Mouse (Mus musculus): ENCODE data around the gene Lgals2. TPM values are rescaled to one million over a fixed set of nuclear protein-coding genes. Genes with fewer than 3 reads are reported as not detected.
"Not testable (repeated sequence)": the region's sequence is repeated elsewhere in the genome, so short reads cannot be mapped to it uniquely, and the experiment has no call there.

Gene Lgals2
- polyA plus RNA-seq, 1 experiment from 2014 or later, result 0.53 TPM

GRCm38 (mm10) chr15:78850059-78850824 lies 5.1 kb downstream of the Lgals2 start:
- Histone ChIP-seq H3K4me2 (replicated peaks; ENCODE audit: low read depth, low read length) (no peak overlapping the region), H3K27ac (ENCODE audit: low read depth, low read length) (peak overlapping the region; percentile 52; the same call in 1 of the 2 replicates), H3K27me3 (ENCODE audit: control insufficient read depth, insufficient read depth, low read length) (no peaks in the 10 kb centered on the region), H3K4me1 (ENCODE audit: control insufficient read depth, insufficient read depth, low read length) (peaks cover 22% of the 10 kb centered on the region), H3K4me3 (ENCODE audit: low read length) (no peak overlapping the region), H3K36me3 (ENCODE audit: control insufficient read depth, insufficient read depth, low read length) (peaks cover 18% of the 10 kb centered on the region; the same call in 1 of the 2 replicates), H3K9me3 (ENCODE audit: control insufficient read depth, low read length) (no peaks in the 10 kb centered on the region), H3K9ac (ENCODE audit: low read depth, low read length) (no peak overlapping the region)
- 68% methylated on average over 15 of the region's 15 CpGs for WGBS
- ATAC-seq (ENCODE audit: low FRiP score, low TSS enrichment), result no peak; the same call in 1 of the 2 replicates

GRCm38 (mm10) chr15:78849485-78849884 lies 5.8 kb downstream of the Lgals2 start:
- Histone ChIP-seq H3K9me3 (ENCODE audit: control insufficient read depth, low read length) (no peaks in the 10 kb centered on the region), H3K4me3 (ENCODE audit: low read length) (no peak overlapping the region), H3K27me3 (ENCODE audit: control insufficient read depth, insufficient read depth, low read length) (no peaks in the 10 kb centered on the region), H3K4me2 (replicated peaks; ENCODE audit: low read depth, low read length) (no peak overlapping the region), H3K4me1 (ENCODE audit: control insufficient read depth, insufficient read depth, low read length) (peaks cover 29% of the 10 kb centered on the region), H3K27ac (ENCODE audit: low read depth, low read length) (peak overlapping the region; percentile 38; the same call in 1 of the 2 replicates), H3K9ac (ENCODE audit: low read depth, low read length) (no peak overlapping the region), H3K36me3 (ENCODE audit: control insufficient read depth, insufficient read depth, low read length) (peaks cover 18% of the 10 kb centered on the region; the same call in 1 of the 2 replicates)
- 89% methylated on average over 12 of the region's 12 CpGs for WGBS
- no peak for ATAC-seq (ENCODE audit: low FRiP score, low TSS enrichment)

DNA sequence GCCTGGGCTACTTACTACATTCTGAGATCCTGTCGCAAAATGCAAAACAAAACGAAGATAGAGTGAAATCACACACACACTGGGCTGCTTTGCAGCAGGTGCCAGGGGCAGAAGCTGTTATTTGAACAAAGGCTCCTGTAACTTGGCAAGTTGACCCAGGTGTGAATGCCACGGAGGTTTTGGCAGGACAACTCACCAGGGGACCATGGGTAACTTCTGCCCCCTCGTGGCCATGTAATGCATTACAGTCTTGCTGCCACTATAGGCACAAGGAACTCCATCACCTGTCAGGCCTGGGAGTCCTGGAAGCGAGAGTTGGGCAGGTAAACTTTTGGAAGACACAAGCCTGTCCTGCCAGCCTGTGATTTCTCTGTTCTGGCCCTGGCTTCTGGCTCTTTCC lies 6.9 kb downstream of the Lgals2 start:
- 26% methylated on average over 5 of the region's 5 CpGs for WGBS
- H3K4me1 ChIP-seq (ENCODE audit: control insufficient read depth, insufficient read depth, low read length), result peaks cover 38% of the 10 kb centered on the region
- no peaks in the 10 kb centered on the region for H3K9me3 ChIP-seq (ENCODE audit: control insufficient read depth, low read length)
- H3K27ac ChIP-seq (ENCODE audit: low read depth, low read length), result no peak overlapping the region
- no peak overlapping the region for H3K4me3 ChIP-seq (ENCODE audit: low read length)
- H3K4me2 ChIP-seq (replicated peaks; ENCODE audit: low read depth, low read length), result no peak overlapping the region
- H3K36me3 ChIP-seq (ENCODE audit: control insufficient read depth, insufficient read depth, low read length), result peaks cover 18% of the 10 kb centered on the region; the same call in 1 of the 2 replicates
- no peak overlapping the region for H3K9ac ChIP-seq (ENCODE audit: low read depth, low read length)
- peaks cover 6% of the 10 kb centered on the region; the same call in 1 of the 2 replicates for H3K27me3 ChIP-seq (ENCODE audit: control insufficient read depth, insufficient read depth, low read length)
- no peak for ATAC-seq (ENCODE audit: low FRiP score, low TSS enrichment)

GRCm38 (mm10) chr15:78846805-78847204 lies 8.5 kb downstream of the Lgals2 start:
- not testable (repeated sequence) for H3K9me3 ChIP-seq (ENCODE audit: control insufficient read depth, low read length); H3K27me3 ChIP-seq (ENCODE audit: control insufficient read depth, insufficient read depth, low read length); H3K9ac ChIP-seq (ENCODE audit: low read depth, low read length); H3K27ac ChIP-seq (ENCODE audit: low read depth, low read length); H3K4me3 ChIP-seq (ENCODE audit: low read length); ATAC-seq (ENCODE audit: low FRiP score, low TSS enrichment); H3K4me2 ChIP-seq (replicated peaks; ENCODE audit: low read depth, low read length)
- Histone ChIP-seq H3K4me1 (ENCODE audit: control insufficient read depth, insufficient read depth, low read length) (peaks cover 41% of the 10 kb centered on the region), H3K36me3 (ENCODE audit: control insufficient read depth, insufficient read depth, low read length) (peaks cover 18% of the 10 kb centered on the region; the same call in 1 of the 2 replicates)
- 92% methylated on average over 7 of the region's 7 CpGs for WGBS

DNA sequence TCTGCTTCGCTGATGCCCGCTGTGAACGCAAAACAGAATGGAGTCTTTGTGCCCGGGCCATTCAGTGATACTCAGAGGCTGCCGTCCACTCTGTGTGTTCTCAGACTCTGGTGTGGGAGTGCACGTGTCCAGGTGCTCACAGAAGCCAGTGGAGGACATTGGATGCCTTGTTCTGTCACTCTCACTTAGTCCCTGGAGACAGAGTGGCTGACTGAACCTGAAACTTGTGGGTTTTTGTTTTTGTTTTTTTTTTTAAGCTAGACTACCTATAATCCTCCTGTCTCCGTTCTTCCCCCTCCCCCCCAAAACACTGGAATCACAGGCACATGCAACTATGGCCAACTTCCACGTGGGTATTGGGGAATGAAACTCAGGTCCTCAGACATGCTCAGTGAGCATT lies 9.0 kb downstream of the Lgals2 start:
- Histone ChIP-seq H3K4me2 (replicated peaks; ENCODE audit: low read depth, low read length) (no peak overlapping the region), H3K27me3 (ENCODE audit: control insufficient read depth, insufficient read depth, low read length) (peaks cover 8% of the 10 kb centered on the region; the same call in 1 of the 2 replicates), H3K36me3 (ENCODE audit: control insufficient read depth, insufficient read depth, low read length) (peaks cover 18% of the 10 kb centered on the region; the same call in 1 of the 2 replicates), H3K9me3 (ENCODE audit: control insufficient read depth, low read length) (no peaks in the 10 kb centered on the region), H3K4me3 (ENCODE audit: low read length) (no peak overlapping the region), H3K27ac (ENCODE audit: low read depth, low read length) (no peak overlapping the region), H3K4me1 (ENCODE audit: control insufficient read depth, insufficient read depth, low read length) (peaks cover 42% of the 10 kb centered on the region), H3K9ac (ENCODE audit: low read depth, low read length) (no peak overlapping the region)
- no peak for ATAC-seq (ENCODE audit: low FRiP score, low TSS enrichment)
- 65% methylated on average over 8 of the region's 8 CpGs for WGBS

- WGBS, result 73% methylated on average over 8 of the region's 8 CpGs
- H3K4me2 ChIP-seq (replicated peaks; ENCODE audit: low read depth, low read length), result peak overlapping the region; percentile 83; the same call in 1 of the 2 replicates
- no peak for ATAC-seq (ENCODE audit: low FRiP score, low TSS enrichment)
- H3K9ac ChIP-seq (ENCODE audit: low read depth, low read length), result no peak overlapping the region
- H3K4me3 ChIP-seq (ENCODE audit: low read length), result no peak overlapping the region
- H3K36me3 ChIP-seq (ENCODE audit: control insufficient read depth, insufficient read depth, low read length), result peaks cover 18% of the 10 kb centered on the region; the same call in 1 of the 2 replicates
- H3K4me1 ChIP-seq (ENCODE audit: control insufficient read depth, insufficient read depth, low read length), result peaks cover 40% of the 10 kb centered on the region
- H3K9me3 ChIP-seq (ENCODE audit: control insufficient read depth, low read length), result no peaks in the 10 kb centered on the region
- H3K27ac ChIP-seq (ENCODE audit: low read depth, low read length), result peak overlapping the region; percentile 65; the same call in 1 of the 2 replicates
- H3K27me3 ChIP-seq (ENCODE audit: control insufficient read depth, insufficient read depth, low read length), result peaks cover 8% of the 10 kb centered on the region; the same call in 1 of the 2 replicates
Measured at GRCm38 (mm10) chr15:78845867-78846266, 9.5 kb downstream of the Lgals2 start.

DNA sequence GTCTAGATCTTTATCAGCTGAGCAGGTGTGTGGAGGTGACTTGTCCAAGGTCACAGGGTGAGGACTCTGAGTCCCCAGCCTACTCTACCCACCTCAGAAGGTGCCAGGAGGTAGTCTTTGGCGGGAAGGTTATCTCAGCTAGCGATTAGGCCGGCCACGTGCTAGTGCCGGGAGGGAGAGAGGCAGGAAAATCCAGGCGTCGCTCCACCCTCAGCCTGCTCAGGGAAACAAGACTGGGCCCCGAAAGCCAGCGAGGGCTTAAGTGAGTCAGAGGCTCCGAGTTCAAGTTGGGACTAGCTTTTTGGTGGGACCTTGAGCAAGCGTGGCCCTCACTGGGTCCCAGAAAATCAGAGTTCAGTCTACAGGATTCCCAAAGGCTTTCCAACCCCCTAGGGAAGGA lies 10.0 kb downstream of the Lgals2 start:
- Histone ChIP-seq H3K36me3 (ENCODE audit: control insufficient read depth, insufficient read depth, low read length) (peaks cover 18% of the 10 kb centered on the region; the same call in 1 of the 2 replicates), H3K9ac (ENCODE audit: low read depth, low read length) (peak overlapping the region; percentile 38), H3K27me3 (ENCODE audit: control insufficient read depth, insufficient read depth, low read length) (peaks cover 8% of the 10 kb centered on the region; the same call in 1 of the 2 replicates), H3K4me1 (ENCODE audit: control insufficient read depth, insufficient read depth, low read length) (peaks cover 39% of the 10 kb centered on the region), H3K4me2 (replicated peaks; ENCODE audit: low read depth, low read length) (peak overlapping the region; percentile 83), H3K9me3 (ENCODE audit: control insufficient read depth, low read length) (no peaks in the 10 kb centered on the region), H3K27ac (ENCODE audit: low read depth, low read length) (peak overlapping the region; percentile 65; the same call in 1 of the 2 replicates), H3K4me3 (ENCODE audit: low read length) (peak overlapping the region; percentile 16; the same call in 1 of the 2 replicates)
- no peak for ATAC-seq (ENCODE audit: low FRiP score, low TSS enrichment)
- 65% methylated on average over 11 of the region's 11 CpGs for WGBS

- peaks cover 42% of the 10 kb centered on the region for H3K4me1 ChIP-seq (ENCODE audit: control insufficient read depth, insufficient read depth, low read length)
- peak overlapping the region; percentile 68 for H3K4me3 ChIP-seq (ENCODE audit: low read length)
- H3K27ac ChIP-seq (ENCODE audit: low read depth, low read length), result peak overlapping the region; percentile 91; the same call in 1 of the 2 replicates
Measured at GRCm38 (mm10) chr15:78844791-78845190, 10.5 kb downstream of the Lgals2 start.

More at GRCm38 (mm10) chr15:78844791-78845190, 10.5 kb downstream of the Lgals2 start:
- peaks cover 8% of the 10 kb centered on the region for H3K27me3 ChIP-seq (ENCODE audit: control insufficient read depth, insufficient read depth, low read length)
- H3K36me3 ChIP-seq (ENCODE audit: control insufficient read depth, insufficient read depth, low read length), result peaks cover 18% of the 10 kb centered on the region; the same call in 1 of the 2 replicates
- no peak for ATAC-seq (ENCODE audit: low FRiP score, low TSS enrichment)
- peak overlapping the region; percentile 89; the same call in 1 of the 2 replicates for H3K9ac ChIP-seq (ENCODE audit: low read depth, low read length)
- 21% methylated on average over 9 of the region's 9 CpGs for WGBS
- H3K4me2 ChIP-seq (replicated peaks; ENCODE audit: low read depth, low read length), result peak overlapping the region; percentile 83
- no peaks in the 10 kb centered on the region for H3K9me3 ChIP-seq (ENCODE audit: control insufficient read depth, low read length)

Measured in kidney, embryonic 14.5 days (tissue).